Mouse (Mus musculus): ENCODE data around the gene Urb2. TPM values are rescaled to one million over a fixed set of nuclear protein-coding genes. Genes with fewer than 3 reads are reported as not detected.

The Urb2 gene
- total RNA-seq, 2 experiments from 2014 or later: 9.8 to 10.5 TPM

DNA sequence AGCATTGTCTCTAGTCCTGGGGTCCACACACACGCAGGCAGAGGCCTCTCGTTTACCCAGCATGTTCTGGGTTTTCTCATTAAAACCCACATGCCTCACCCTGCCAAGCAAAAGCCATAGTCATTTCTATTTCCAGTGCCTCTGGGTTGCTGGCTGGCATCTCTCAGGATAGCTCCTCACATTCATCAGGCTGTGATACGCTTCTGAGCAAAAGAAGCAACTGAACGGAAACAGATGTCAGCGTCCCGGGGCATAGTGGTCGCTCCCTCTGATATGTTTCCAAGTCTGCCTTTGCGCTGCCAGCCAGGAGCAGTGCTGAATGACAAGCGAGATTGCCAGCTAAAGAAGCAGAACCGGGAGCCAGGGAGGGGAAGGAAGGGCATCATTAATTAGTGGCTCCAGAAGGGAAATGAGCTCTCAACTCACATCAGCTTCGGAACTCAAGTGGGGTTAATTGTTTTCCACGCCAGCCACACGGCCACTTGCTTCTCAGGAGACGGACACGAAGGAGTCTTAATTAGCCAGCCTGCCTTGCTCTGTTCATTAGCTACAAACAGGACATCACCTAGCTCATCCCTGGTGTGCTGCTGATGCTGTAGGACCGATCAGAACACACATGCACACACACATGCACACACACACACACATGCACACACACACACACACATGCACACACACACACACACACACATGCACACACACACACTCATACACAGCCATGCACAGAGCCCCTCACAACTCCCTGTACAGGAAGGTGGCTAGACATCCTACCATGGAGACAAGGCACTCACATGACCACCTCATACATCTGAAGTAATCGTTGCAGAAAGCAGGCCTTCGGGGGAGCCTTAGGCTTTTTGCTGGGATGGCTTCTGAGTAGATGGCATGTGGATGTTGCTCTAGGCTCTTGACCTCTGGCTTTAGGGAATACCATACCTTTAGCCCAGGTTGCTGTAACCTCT is 49.3 kb downstream of the Urb2 start:
- DNase-seq (ENCODE audit: low spot score in 2 of 2): peak in 1 of 2 experiments; percentile 39

GRCm38 (mm10) chr8:124075977-124076376 is 54.7 kb downstream of the Urb2 start:
- no peak for DNase-seq (ENCODE audit: low spot score in 2 of 2)

DNA sequence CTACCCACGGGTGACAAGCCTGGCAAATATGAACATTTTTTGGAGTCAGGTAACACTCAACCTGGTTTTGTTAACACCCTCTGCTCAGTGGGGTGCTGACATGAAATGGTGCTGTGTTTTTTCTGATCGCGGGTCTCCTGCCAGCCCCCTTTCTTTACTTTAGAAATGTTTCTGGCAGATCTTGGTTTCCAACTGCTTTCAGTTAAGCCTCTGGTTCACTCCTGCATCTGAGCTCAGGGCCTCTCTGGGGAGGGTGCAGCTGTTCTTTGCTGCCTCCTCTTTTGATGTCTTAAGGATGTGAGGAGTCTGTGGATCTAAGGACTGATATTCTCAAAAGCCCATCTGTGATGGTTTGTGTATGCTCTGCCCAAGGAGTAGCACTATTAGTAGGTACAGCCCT is 55.1 kb downstream of the Urb2 start:
- no peak for DNase-seq (ENCODE audit: low spot score in 2 of 2)

DNA sequence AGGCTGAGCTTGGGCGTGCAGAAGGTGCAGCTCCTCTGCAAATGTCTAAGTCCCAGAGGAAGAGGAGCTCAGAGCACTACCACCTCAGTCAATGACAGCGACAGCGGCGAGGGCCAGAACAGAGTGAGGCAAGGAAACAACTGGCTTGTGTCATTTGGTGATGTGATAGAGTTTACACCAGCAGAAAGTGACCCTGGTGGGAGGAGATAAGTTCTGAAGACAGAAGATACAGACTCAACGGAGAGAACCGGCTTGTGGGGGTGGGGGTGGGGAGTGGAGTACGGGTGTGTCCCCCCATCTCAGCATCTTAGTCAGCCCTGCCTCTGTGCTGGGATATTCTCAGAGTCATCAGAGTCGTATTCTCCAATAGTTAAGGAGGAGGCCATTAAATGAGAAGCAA is 56.1 kb downstream of the Urb2 start:
- DNase-seq (ENCODE audit: low spot score in 2 of 2): no peak

DNA sequence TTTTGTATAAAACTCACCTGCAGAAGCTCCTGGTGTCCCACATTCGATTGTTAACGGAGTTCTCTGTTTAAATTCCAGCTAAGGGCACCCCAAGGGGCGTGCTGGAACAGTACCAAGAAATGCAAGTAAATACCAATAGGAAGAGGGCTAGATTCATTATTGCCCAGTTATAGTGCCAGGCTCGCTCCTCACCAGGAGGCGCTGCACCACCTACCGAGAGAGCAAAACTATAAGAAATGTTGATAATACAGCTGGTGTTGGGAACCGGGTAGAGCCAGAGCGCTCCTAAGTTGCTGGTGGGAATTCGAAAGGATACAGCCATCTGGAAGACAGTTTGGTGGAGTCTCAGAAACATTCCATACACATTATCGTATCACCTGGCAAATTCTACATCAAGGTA is 56.7 kb downstream of the Urb2 start:
- DNase-seq (ENCODE audit: low spot score in 2 of 2): no peak

DNA sequence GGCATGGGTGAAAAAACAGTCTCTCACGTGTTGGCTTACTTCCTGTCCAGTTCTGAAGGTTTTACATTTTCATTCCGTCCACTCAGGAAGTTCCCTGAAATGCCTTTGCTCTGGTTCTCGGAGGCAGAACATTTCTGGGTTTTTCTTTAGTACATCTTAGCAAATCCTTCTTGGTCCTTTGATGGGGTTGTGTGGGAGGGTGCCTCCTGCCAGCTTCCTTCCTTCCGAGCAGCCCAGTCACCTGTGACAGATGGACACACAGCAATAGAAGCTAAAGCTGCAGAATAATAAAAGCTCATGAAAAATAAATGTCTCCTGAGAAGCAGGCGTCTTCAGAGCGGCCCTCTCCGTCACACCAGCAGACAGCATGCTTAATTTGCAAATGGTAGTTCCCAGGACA is 57.7 kb downstream of the Urb2 start:
- no peak for DNase-seq (ENCODE audit: low spot score in 2 of 2)

DNA sequence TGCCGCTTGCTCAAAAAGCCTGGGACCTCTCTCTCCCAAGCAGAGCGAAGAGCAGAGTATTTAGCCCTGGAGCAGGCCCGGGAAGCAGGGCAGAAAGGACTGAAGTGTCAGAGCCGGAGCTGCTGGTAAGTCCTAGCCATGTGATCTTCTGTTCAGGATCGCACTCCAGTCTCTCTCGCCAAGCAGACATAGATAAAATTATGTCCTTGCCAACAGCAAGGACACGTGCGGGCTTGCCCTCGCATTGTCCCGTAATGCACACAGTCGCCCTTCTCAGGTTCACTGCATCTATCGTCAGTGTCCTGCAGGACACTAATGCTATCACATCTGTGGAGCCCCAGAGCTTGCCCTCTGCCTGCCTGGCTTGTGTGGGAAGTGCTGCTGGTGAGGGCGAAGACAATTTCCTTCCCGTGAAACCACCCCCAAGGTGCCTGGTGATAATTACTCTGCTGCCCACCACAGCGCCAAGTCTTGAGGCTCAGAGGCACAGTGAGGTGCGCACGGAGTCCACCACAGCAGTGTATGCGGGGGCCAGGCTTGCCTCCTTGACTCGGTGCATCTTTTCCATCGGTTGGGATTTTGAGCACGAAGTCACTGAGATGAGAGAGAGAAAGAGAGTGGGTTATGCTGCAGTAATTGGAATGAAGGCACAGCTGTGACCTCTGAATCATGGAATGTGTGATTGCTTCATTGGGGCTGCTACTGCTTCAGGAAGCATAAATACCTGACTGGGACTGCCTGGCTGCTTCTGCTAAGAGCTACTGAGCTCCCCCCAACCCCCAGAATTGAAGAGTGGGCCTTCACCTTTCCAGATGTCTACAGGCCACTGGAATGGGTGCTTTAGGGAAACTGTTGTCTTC is 59.4 kb downstream of the Urb2 start:
- DNase-seq (ENCODE audit: low spot score in 2 of 2): no peak

DNA sequence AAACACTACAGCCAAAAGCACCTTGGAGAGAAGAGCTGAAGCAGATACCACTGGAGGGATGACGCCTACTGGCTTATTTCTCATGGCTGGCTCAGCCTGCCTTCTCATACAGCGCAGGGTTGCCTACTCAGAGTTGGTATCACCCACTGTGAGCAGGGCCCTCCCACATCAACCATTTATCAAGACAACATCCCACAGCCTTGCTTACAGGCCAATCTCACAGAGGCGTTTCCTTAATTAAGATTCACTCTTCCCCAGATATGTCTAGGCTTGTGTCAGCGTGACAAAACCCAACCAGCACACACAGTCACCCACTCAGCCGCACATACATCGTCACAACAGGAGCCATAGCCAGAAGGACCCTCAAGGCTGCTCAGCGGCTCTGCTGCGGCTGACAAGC is 61.3 kb downstream of the Urb2 start:
- no peak for DNase-seq (ENCODE audit: low spot score in 2 of 2)

- no peak for DNase-seq (ENCODE audit: low spot score in 2 of 2)
Measured at GRCm38 (mm10) chr8:124083611-124084010, 62.3 kb downstream of the Urb2 start.

DNA sequence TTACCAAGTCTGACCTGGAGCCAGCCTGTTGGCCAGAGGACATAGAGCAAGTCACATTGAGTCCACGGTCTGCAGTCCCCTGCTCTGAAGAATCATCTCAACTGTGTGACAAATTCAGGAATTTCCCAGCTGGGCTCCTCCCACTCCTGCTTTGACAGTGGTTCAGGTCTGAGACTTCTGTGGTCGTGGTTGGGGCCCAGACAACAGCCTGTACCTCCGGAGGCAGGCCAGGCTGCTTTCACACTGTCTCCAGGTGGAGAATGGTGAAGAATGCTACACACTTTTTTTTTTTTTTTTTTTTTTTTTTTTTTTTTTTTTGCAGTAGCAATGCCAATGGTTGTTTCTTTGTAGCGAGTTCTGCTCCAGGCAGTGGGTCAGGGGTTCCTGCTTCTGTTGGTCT is 64.4 kb downstream of the Urb2 start:
- DNase-seq (ENCODE audit: low spot score in 2 of 2): no peak

DNA sequence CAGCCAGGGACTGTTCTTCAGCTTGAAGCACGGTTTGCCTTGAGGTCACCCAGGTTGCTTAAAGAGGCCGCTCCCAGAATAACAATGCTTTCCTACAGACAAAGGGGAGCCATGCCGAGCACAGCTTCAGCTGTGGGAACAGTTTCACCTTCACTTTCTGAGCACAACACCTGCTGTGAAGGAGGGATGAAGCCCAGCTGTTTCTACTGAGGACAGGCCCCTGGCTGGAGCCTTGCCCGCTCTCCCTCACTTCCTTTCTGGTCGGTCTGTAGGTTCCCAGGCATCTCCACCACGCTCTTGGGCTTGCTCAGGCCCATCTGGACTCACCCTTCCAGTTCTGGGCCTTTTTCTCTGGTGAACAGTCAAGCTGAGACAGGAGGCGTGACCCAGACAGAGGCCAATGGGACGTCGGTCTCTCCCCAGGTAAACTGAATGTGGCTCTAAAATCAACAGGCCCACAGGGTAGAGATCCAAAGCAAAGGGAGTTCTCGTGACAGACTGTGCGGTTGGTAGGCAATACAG is 66.8 kb downstream of the Urb2 start:
- no peak for DNase-seq (ENCODE audit: low spot score in 2 of 2)

DNA sequence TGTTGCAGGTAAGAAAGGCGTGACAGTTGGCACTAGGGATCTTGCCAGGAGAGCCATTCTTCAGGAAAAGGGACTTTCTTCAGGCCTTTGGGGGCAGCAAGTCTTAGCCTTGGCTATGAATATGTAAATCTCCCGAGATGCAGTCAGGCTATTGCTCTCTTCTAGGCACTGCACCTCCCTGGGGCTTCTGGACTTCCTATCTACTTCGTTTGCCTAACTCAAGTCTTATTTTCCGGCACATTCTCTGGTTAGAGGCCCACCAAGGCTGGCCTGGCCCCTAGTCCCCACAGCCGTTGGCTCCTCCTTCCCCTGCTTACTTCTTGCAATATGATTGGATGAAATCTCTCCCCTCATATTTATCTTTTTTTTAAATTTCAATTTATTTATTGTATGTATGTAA is 67.7 kb downstream of the Urb2 start:
- no peak for DNase-seq (ENCODE audit: low spot score in 2 of 2)

DNA sequence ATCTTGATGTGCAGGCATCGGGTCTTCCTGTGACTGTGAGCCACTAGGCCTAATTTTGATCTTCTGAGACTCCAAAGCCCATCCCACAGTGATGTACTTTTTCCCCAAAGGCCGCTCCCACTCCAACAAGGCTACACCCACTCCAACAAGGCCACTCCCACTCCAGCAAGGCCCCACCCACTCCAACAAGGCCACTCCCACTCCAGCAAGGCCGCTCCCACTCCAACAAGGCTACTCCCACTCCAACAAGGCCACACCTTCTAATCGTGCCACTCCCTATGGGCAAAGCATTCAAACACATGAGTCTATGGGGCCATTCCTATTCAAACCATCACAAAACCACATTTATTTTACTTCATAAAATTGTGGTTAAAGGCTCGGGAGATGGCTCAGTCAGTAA is 69.2 kb downstream of the Urb2 start:
- DNase-seq (ENCODE audit: low spot score in 2 of 2): no peak

Small RNAs within 50 kb of the gene (microRNA-seq; reads per million reads assigned to microRNA genes)
- gene Mir1967: not detected

Other genes with a start within 250 kb of the Urb2 start
- 10 to 100 TPM; 14.2 to 14.3 TPM for gene Rab4a, start 215.5 kb upstream of the Urb2 start, total RNA-seq (2021)
- gene Ccsap, start 161.3 kb upstream of the Urb2 start, total RNA-seq (2021): 1 to 10 TPM; 3.5 to 4.9 TPM
- over 10,000 TPM; 33,708 to 36,184 TPM for gene Acta1, start 126.8 kb upstream of the Urb2 start, total RNA-seq (2021)
- 10 to 100 TPM; 17.1 to 19.7 TPM for gene Nup133, start 72.2 kb upstream of the Urb2 start, total RNA-seq (2021)
- 10 to 100 TPM; 14.0 to 15.5 TPM for gene Abcb10, start 38.4 kb upstream of the Urb2 start, total RNA-seq (2021)
- gene Taf5l, start 111 bp upstream of the Urb2 start, total RNA-seq (2021): 10 to 100 TPM; 17.5 to 21.9 TPM
- 10 to 100 TPM; 47.4 to 54.6 TPM for gene Galnt2, start 209.9 kb downstream of the Urb2 start, total RNA-seq (2021)

Data from gastrocnemius, postnatal 4 days (tissue).